ENCODE assay signal across 17 mouse cellular contexts in the genomic region with DNA sequence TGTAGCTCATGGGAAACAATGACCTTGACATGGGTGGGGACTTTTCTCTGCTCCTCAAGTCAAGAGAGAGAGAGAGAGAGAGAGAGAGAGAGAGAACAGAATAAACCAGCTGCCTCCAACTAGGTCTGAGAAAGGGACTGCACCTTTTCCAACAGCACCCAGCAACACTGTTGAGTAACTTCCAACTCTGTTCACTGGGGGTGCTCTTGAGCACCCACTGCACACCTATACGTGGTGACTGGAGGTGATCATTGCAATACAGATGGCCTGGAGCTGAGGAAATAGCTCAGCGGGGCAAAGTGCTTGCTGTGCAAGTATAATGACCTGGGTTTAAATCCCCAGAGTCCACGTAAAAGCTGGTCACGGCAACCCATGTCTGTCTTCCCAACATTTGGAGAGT. TPM values are rescaled to one million over a fixed set of nuclear protein-coding genes. Genes with fewer than 3 reads are reported as not detected.
DNase-seq lines count a peak whose midpoint lies in the region; ATAC-seq and TF ChIP-seq lines count a peak whose summit lies in the region.
"Had no signal": no experiment of that assay in that cellular context is flagged by ENCODE, and none has a peak within 500 bp of the region (broad histone marks: within the 10 kb centered on the region; RNA-seq: fewer than 3 reads in every experiment).

No protein-coding gene starts in this region.

- ATAC-seq in midbrain, embryonic 15.5 days (replicated peaks) = no peak
- ATAC-seq: activated CD4-positive, CD25-positive, alpha-beta regulatory T cell, adult 4 months; forebrain, embryonic 13.5 days had no signal

- H3K9me3 ChIP-seq in E14TG2a.4 (ENCODE audit: low read length) = no peaks in the 10 kb centered on the region
- H3K9me3 ChIP-seq in midbrain, embryonic 15.5 days = no peaks in the 10 kb centered on the region
- H3K9me3 ChIP-seq: forebrain, embryonic 13.5 days; heart, embryonic 10.5 days; limb, embryonic 12.5 days; midbrain, embryonic 12.5 days had no signal

- peaks cover 11% of the 10 kb centered on the region; the same call in 1 of the 2 replicates for H3K27me3 ChIP-seq in E14TG2a.4 (ENCODE audit: insufficient read depth, low read length)
- no peaks in the 10 kb centered on the region for H3K27me3 ChIP-seq in midbrain, embryonic 15.5 days (replicated peaks)
- H3K27me3 ChIP-seq: forebrain, embryonic 13.5 days; limb, embryonic 12.5 days had no signal

- TF ChIP-seq CTCF in layer of hippocampus, adult 2 months (conservative IDR thresholded peaks at IDR 0.05) = peak; percentile 72
- peak; percentile 75 for TF ChIP-seq CTCF in E14TG2a.4 (conservative IDR thresholded peaks at IDR 0.05; ENCODE audit: low read length)

- DNase-seq in layer of hippocampus, adult 2 months (ENCODE audit: low spot score in 2 of 2) = no peak
- no peak for DNase-seq in layer of hippocampus, postnatal 10 days (ENCODE audit: low spot score in 2 of 2)
- peak; percentile 17 for DNase-seq in 416B (ENCODE audit: low read depth)
- peak; percentile 29 for DNase-seq in induced T-regulatory cell, adult 2 months (ENCODE audit: low read depth)
- DNase-seq in ovary, postnatal 14 days (ENCODE audit: low spot score) = no peak
- DNase-seq: gastrocnemius, postnatal 10 days; heart, postnatal 36 days; kidney, postnatal 14 days; right cerebral cortex, postnatal 25 days had no signal

- H3K4me2 ChIP-seq in midbrain, embryonic 15.5 days = no peak overlapping the region
- H3K4me2 ChIP-seq: forebrain, embryonic 13.5 days; limb, embryonic 12.5 days; midbrain, embryonic 12.5 days had no signal

- H3K4me3 ChIP-seq in layer of hippocampus, adult 2 months = no peak overlapping the region
- no peak overlapping the region for H3K4me3 ChIP-seq in E14TG2a.4 (replicated peaks; ENCODE audit: low read length)
- no peak overlapping the region for H3K4me3 ChIP-seq in midbrain, embryonic 15.5 days
- H3K4me3 ChIP-seq: forebrain, embryonic 13.5 days; heart, embryonic 10.5 days; limb, embryonic 12.5 days; midbrain, embryonic 12.5 days had no signal

- no peak overlapping the region for H3K9ac ChIP-seq in midbrain, embryonic 15.5 days
- H3K9ac ChIP-seq: forebrain, embryonic 13.5 days; limb, embryonic 12.5 days; midbrain, embryonic 12.5 days had no signal

- no peak overlapping the region for H3K27ac ChIP-seq in layer of hippocampus, adult 2 months
- H3K27ac ChIP-seq in midbrain, embryonic 15.5 days = no peak overlapping the region
- H3K27ac ChIP-seq: forebrain, embryonic 13.5 days; heart, embryonic 10.5 days; limb, embryonic 12.5 days; midbrain, embryonic 12.5 days had no signal

- no peaks in the 10 kb centered on the region for H3K36me3 ChIP-seq in E14TG2a.4 (ENCODE audit: insufficient read depth, low read length)
- no peaks in the 10 kb centered on the region for H3K36me3 ChIP-seq in midbrain, embryonic 15.5 days (replicated peaks)
- H3K36me3 ChIP-seq: G1E; heart, embryonic 10.5 days; limb, embryonic 12.5 days; midbrain, embryonic 12.5 days had no signal

- H3K4me1 ChIP-seq in E14TG2a.4 (replicated peaks; ENCODE audit: low read depth, low read length) = peaks cover 15% of the 10 kb centered on the region
- no peaks in the 10 kb centered on the region for H3K4me1 ChIP-seq in midbrain, embryonic 15.5 days
- H3K4me1 ChIP-seq: forebrain, embryonic 13.5 days; heart, embryonic 10.5 days; limb, embryonic 12.5 days; midbrain, embryonic 12.5 days had no signal

- 55% methylated on average over 4 of the region's 4 CpGs for WGBS in midbrain, embryonic 15.5 days

RNA-seq across cellular contexts. Expression of a gene that starts 27.4 kb away (rescaled TPM):
- total RNA-seq in layer of hippocampus, adult 2 months (2021) = 1 to 10 TPM; 1.7 to 2.9 TPM
- total RNA-seq in layer of hippocampus, postnatal 10 days (2021) = 1 to 10 TPM; 3.3 to 6.0 TPM
- polyA plus RNA-seq in midbrain, embryonic 15.5 days (2015; fragmentation: Nextera tagmentation; extraction: Ambion mirVana) = 0.59 TPM in 2 replicates
- total RNA-seq: heart, postnatal 36 days had no signal
- polyA plus RNA-seq: activated CD4-positive, CD25-positive, alpha-beta regulatory T cell, adult 4 months; G1E had no signal

RNA-seq across cellular contexts. Expression of a gene that starts 30.8 kb away (rescaled TPM):
- total RNA-seq in layer of hippocampus, adult 2 months (2021) = 100 to 1,000 TPM; 102 to 103 TPM
- 100 to 1,000 TPM; 109 to 113 TPM for total RNA-seq in layer of hippocampus, postnatal 10 days (2021)
- polyA plus RNA-seq in midbrain, embryonic 15.5 days (2015; fragmentation: Nextera tagmentation; extraction: Ambion mirVana) = 43.3 and 46.7 TPM in 2 replicates

Comparison
In these comparisons a context has a peak if more than half of its experiments do, and no peak if none do; other contexts are left out.
1. DNase-seq: peak in 416B (single experiment) and induced T-regulatory cell, adult 2 months (single experiment); none in layer of hippocampus, adult 2 months (0 of 2), layer of hippocampus, postnatal 10 days (0 of 2) and ovary, postnatal 14 days (single experiment).